Mouse (Mus musculus) stomach, postnatal 0 days (tissue): ENCODE data around the gene Kank1.

Experiments
- CTCF ChIP-seq: IDR thresholded peaks from 2 replicates; pipeline ENCODE4 v1.5.1; 2016; ENCODE audit warnings: antibody characterized with exemption, low read depth, mild to moderate bottlenecking, moderate library complexity
- EP300 ChIP-seq: optimal IDR thresholded peaks from 2 replicates; pipeline ENCODE3; 2016; ENCODE audit warnings: antibody characterized with exemption

DNA sequence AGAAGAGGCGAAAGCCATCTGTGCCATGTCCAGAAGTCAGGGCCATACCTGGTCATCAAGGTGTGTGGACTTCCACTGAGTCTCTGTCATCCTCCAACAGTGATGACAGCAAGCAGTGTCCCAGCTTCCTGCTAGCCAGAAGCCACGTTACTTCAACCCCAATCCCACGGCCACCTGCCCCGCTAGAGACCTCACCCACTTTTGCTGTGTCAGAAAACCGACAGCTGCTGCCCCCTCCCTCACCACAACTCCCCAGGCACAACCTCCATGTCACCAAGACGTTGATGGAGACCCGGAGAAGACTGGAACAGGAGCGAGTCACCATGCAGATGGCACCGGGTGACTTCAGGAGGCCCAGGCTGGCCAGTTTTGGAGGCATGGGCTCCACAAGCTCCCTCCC, 172.5 kb downstream of the Kank1 start:
- no peak for TF ChIP-seq CTCF
- no peak for TF ChIP-seq EP300
